Mouse (Mus musculus) lung, adult 2 months (tissue): ENCODE measurements around the gene Rpl10a. TPM values are rescaled to one million over a fixed set of nuclear protein-coding genes. Genes with fewer than 3 reads are reported as not detected.
"Not testable (repeated sequence)": the region's sequence is repeated elsewhere in the genome, so short reads cannot be mapped to it uniquely, and the experiment has no call there.

Experiments used
- DNase-seq: peaks from one replicate; pipeline ENCODE4 v3.0.0; 2022
- H3K4me1 ChIP-seq: fragments of 200-500 bp; 2 replicates; pipeline ENCODE4 v1.6.1; 2011; ENCODE audit warnings: low read length; ENCODE audit not compliant: control insufficient read depth, insufficient read depth
- H3K4me3 ChIP-seq: fragments of 200-500 bp; replicated peaks from 2 replicates; pipeline ENCODE3; 2011; ENCODE audit warnings: low read depth, mild to moderate bottlenecking, control low read depth, low read length; ENCODE audit errors: extremely low read depth
- CTCF ChIP-seq: fragments of 200-500 bp; IDR thresholded peaks from 2 replicates; pipeline ENCODE4 v1.5.1; 2011; ENCODE audit warnings: mild to moderate bottlenecking, low read length, control low read depth; ENCODE audit not compliant: insufficient read depth
- POLR2A ChIP-seq: fragments of 200-500 bp; IDR thresholded peaks from 2 replicates; pipeline ENCODE4 v1.6.1; 2011; ENCODE audit warnings: low read depth, mild to moderate bottlenecking, control low read depth, low read length, borderline replicate concordance; ENCODE audit errors: extremely low read depth
- WGBS: fragments of 180-500 bp; shearing (Covaris S2); methylation state at CpG from one replicate; pipeline ENCODE4 v1.1.7; 2018; 5-methylcytosine and 5-hydroxymethylcytosine counted together
- polyA plus RNA-seq: library from polyadenylated mRNA; depleted of rRNA; stranded (reverse); fragments of >200 nt; gene quantifications from 2 replicates; pipeline ENCODE4 v1.2.3, GENCODE M21; 2012

The Rpl10a gene
- polyA plus RNA-seq, 1 experiment = 1,664 TPM

GRCm38 (mm10) chr17:28329503-28330231 is 1.4 kb downstream of the Rpl10a start:
- peaks cover 7% of the 10 kb centered on the region for H3K4me1 ChIP-seq
- WGBS = 16% methylated on average over 4 of the region's 4 CpGs
- no peak for TF ChIP-seq POLR2A
- TF ChIP-seq CTCF = no peak
- no peak for DNase-seq
- H3K4me3 ChIP-seq = no peak overlapping the region

GRCm38 (mm10) chr17:28330232-28330546 is 1.9 kb downstream of the Rpl10a start:
- Histone ChIP-seq H3K4me1 (peaks cover 7% of the 10 kb centered on the region), H3K4me3 (no peak overlapping the region)

GRCm38 (mm10) chr17:28330590-28330989 is 2.3 kb downstream of the Rpl10a start:
- not testable (repeated sequence) for H3K4me3 ChIP-seq

More at GRCm38 (mm10) chr17:28330232-28330546, 1.9 kb downstream of the Rpl10a start:
- DNase-seq = no peak
- WGBS = 39% methylated on average over 2 of the region's 2 CpGs
- no peak for TF ChIP-seq CTCF

GRCm38 (mm10) chr17:28331241-28332112 is 3.2 kb downstream of the Rpl10a start:
- WGBS = 54% methylated on average over 7 of the region's 7 CpGs
- no peak overlapping the region for H3K4me3 ChIP-seq
- peaks cover 7% of the 10 kb centered on the region for H3K4me1 ChIP-seq
- no peak for DNase-seq
- TF ChIP-seq CTCF (no peak), POLR2A (no peak)

More at GRCm38 (mm10) chr17:28330590-28330989, 2.3 kb downstream of the Rpl10a start:
- DNase-seq, H3K4me1 ChIP-seq: not testable (repeated sequence)
- 56% methylated on average over 8 of the region's 8 CpGs for WGBS

- 55% methylated on average over 13 of the region's 13 CpGs for WGBS
- DNase-seq = no peak
Measured at GRCm38 (mm10) chr17:28332113-28332914, 4.0 kb downstream of the Rpl10a start.

GRCm38 (mm10) chr17:28332915-28333546 is 4.8 kb downstream of the Rpl10a start:
- Histone ChIP-seq H3K4me1 (peaks cover under 1% of the 10 kb centered on the region), H3K4me3 (no peak overlapping the region)
- WGBS = 54% methylated on average over 31 of the region's 31 CpGs
- TF ChIP-seq POLR2A (no peak), CTCF (no peak)
- no peak for DNase-seq

More at GRCm38 (mm10) chr17:28332113-28332914, 4.0 kb downstream of the Rpl10a start:
- Histone ChIP-seq H3K4me1 (peaks cover 7% of the 10 kb centered on the region), H3K4me3 (no peak overlapping the region)
- no peak for TF ChIP-seq POLR2A
- TF ChIP-seq CTCF = no peak

- DNase-seq = no peak
- H3K4me3 ChIP-seq = no peak overlapping the region
- 74% methylated on average over 10 of the region's 10 CpGs for WGBS
- no peaks in the 10 kb centered on the region for H3K4me1 ChIP-seq
- no peak for TF ChIP-seq CTCF
- TF ChIP-seq POLR2A = no peak
Measured at GRCm38 (mm10) chr17:28335267-28335666, 7.0 kb downstream of the Rpl10a start.

GRCm38 (mm10) chr17:28337547-28337946 is 9.3 kb downstream of the Rpl10a start:
- 86% methylated on average over 7 of the region's 7 CpGs for WGBS
- TF ChIP-seq CTCF (no peak), POLR2A (no peak)
- H3K4me1 ChIP-seq = peaks cover 9% of the 10 kb centered on the region
- no peak overlapping the region for H3K4me3 ChIP-seq
- no peak for DNase-seq

GRCm38 (mm10) chr17:28340578-28340977 is 12.3 kb downstream of the Rpl10a start:
- TF ChIP-seq POLR2A (no peak), CTCF (no peak)
- Histone ChIP-seq H3K4me3 (no peak overlapping the region), H3K4me1 (peaks cover 13% of the 10 kb centered on the region)
- DNase-seq = no peak
- 44% methylated on average over 7 of the region's 7 CpGs for WGBS

GRCm38 (mm10) chr17:28341091-28341490 is 12.8 kb downstream of the Rpl10a start:
- WGBS = 6% methylated on average over 26 of the region's 26 CpGs
- TF ChIP-seq POLR2A (peak; percentile 4; the same call in 1 of the 2 replicates), CTCF (no peak)
- Histone ChIP-seq H3K4me3 (no peak overlapping the region), H3K4me1 (peaks cover 15% of the 10 kb centered on the region)
- peak; percentile 93 for DNase-seq
